Mouse (Mus musculus) limb, embryonic 11.5 days (tissue): ENCODE results near the gene Ikzf2. TPM values are rescaled to one million over a fixed set of nuclear protein-coding genes. Genes with fewer than 3 reads are reported as not detected.

Source experiments
- ATAC-seq: fragments of 200-750 bp; cut with Nextera tagmentation; 2 replicates; pipeline ENCODE4 v1.8.0; 2017; ENCODE audit warnings: low read depth; ENCODE audit not compliant: insufficient number of reproducible peaks, low FRiP score, low TSS enrichment
- DNase-seq: peaks from one replicate; pipeline ENCODE4 v3.0.0-alpha.2; 2015; ENCODE audit warnings: low spot score
- H3K27ac ChIP-seq: fragments of 300-500 bp; sonication (generic); replicated peaks from 2 replicates; pipeline ENCODE4 v1.5.1; 2014; ENCODE audit warnings: low read depth, mild to moderate bottlenecking, low read length
- H3K27me3 ChIP-seq: fragments of 300-500 bp; sonication (generic); 2 replicates; pipeline ENCODE4 v1.6.1; 2014; ENCODE audit warnings: mild to moderate bottlenecking, low read length, mixed read lengths; ENCODE audit not compliant: control insufficient read depth, insufficient read depth
- H3K36me3 ChIP-seq: fragments of 300-500 bp; sonication (generic); 2 replicates; pipeline ENCODE4 v1.6.1; 2014; ENCODE audit warnings: mild to moderate bottlenecking, low read length, moderate library complexity, mixed read lengths; ENCODE audit not compliant: control insufficient read depth, insufficient read depth
- H3K4me1 ChIP-seq: fragments of 300-500 bp; sonication (generic); 2 replicates; pipeline ENCODE4 v1.6.1; 2014; ENCODE audit warnings: low read length, mixed read lengths; ENCODE audit not compliant: control insufficient read depth, insufficient read depth
- H3K4me2 ChIP-seq: fragments of 300-500 bp; sonication (generic); 2 replicates; pipeline ENCODE4 v1.6.1; 2014; ENCODE audit warnings: low read depth, mild to moderate bottlenecking, moderate library complexity; ENCODE audit not compliant: severe bottlenecking
- H3K4me3 ChIP-seq: fragments of 300-500 bp; sonication (generic); 2 replicates; pipeline ENCODE4 v1.5.1; 2014; ENCODE audit warnings: low read depth, low read length
- H3K9ac ChIP-seq: fragments of 300-500 bp; sonication (generic); 2 replicates; pipeline ENCODE4 v1.6.1; 2014; ENCODE audit warnings: mild to moderate bottlenecking, low read length
- H3K9me3 ChIP-seq: fragments of 300-500 bp; sonication (generic); 2 replicates; pipeline ENCODE4 v1.6.1; 2016; ENCODE audit warnings: low read length; ENCODE audit not compliant: control insufficient read depth
- WGBS: fragments of 180-500 bp; shearing (Covaris S2); extraction: QIAGEN DNeasy Blood & Tissue Kit; methylation state at CpG from one replicate; pipeline ENCODE4 v1.1.7; 2014; 5-methylcytosine and 5-hydroxymethylcytosine counted together
- polyA plus RNA-seq: library from polyadenylated mRNA; unstranded; fragments of >200 nt; fragmentation: Nextera tagmentation; extraction: Ambion mirVana; gene quantifications from 2 replicates; pipeline ENCODE4 v1.2.1, GENCODE M21; 2014

Ikzf2 gene
- polyA plus RNA-seq, 1 experiment from 2014 or later, result 3.3 TPM

GRCm38 (mm10) chr1:69682261-69682660, 4.8 kb downstream of the Ikzf2 start:
- Histone ChIP-seq H3K9ac (no peak overlapping the region), H3K27ac (no peak overlapping the region), H3K36me3 (no peaks in the 10 kb centered on the region), H3K4me1 (no peaks in the 10 kb centered on the region), H3K4me3 (no peak overlapping the region), H3K27me3 (0 out of 2 replicates have a peak, but pooled peaks cover 2% of the 10 kb centered on the region), H3K4me2 (no peak overlapping the region), H3K9me3 (no peaks in the 10 kb centered on the region)
- DNase-seq (no peak), ATAC-seq (no peak)
- 56% methylated on average over 3 of the region's 3 CpGs for WGBS

- Histone ChIP-seq H3K9ac (no peak overlapping the region), H3K9me3 (no peaks in the 10 kb centered on the region), H3K4me1 (no peaks in the 10 kb centered on the region), H3K4me3 (no peak overlapping the region), H3K27me3 (0 out of 2 replicates have a peak, but pooled peaks cover 2% of the 10 kb centered on the region), H3K27ac (no peak overlapping the region), H3K4me2 (no peak overlapping the region), H3K36me3 (no peaks in the 10 kb centered on the region)
- DNase-seq (no peak), ATAC-seq (no peak)
- WGBS, result 77% methylated on average over 5 of the region's 5 CpGs
Observed at GRCm38 (mm10) chr1:69681003-69681402, 6.0 kb downstream of the Ikzf2 start.

GRCm38 (mm10) chr1:69680501-69680900, 6.5 kb downstream of the Ikzf2 start:
- ATAC-seq, result no peak
- WGBS, result 89% methylated on average over 4 of the region's 4 CpGs
- H3K4me3 ChIP-seq, result no peak overlapping the region
- H3K9ac ChIP-seq, result no peak overlapping the region
- no peaks in the 10 kb centered on the region for H3K9me3 ChIP-seq
- H3K4me1 ChIP-seq, result no peaks in the 10 kb centered on the region
- H3K27me3 ChIP-seq, result 0 out of 2 replicates have a peak, but pooled peaks cover 2% of the 10 kb centered on the region
- H3K27ac ChIP-seq, result no peak overlapping the region
- no peak overlapping the region for H3K4me2 ChIP-seq
- DNase-seq, result no peak
- no peaks in the 10 kb centered on the region for H3K36me3 ChIP-seq

GRCm38 (mm10) chr1:69669897-69670404, 17.1 kb downstream of the Ikzf2 start:
- no peaks in the 10 kb centered on the region for H3K4me1 ChIP-seq
- H3K9ac ChIP-seq, result no peak overlapping the region
- DNase-seq, result no peak
- WGBS, result 94% methylated on average over 10 of the region's 10 CpGs
- H3K4me3 ChIP-seq, result no peak overlapping the region
- H3K4me2 ChIP-seq, result no peak overlapping the region
- no peaks in the 10 kb centered on the region for H3K36me3 ChIP-seq
- no peaks in the 10 kb centered on the region for H3K27me3 ChIP-seq
- no peak for ATAC-seq
- no peak overlapping the region for H3K27ac ChIP-seq
- no peaks in the 10 kb centered on the region for H3K9me3 ChIP-seq

GRCm38 (mm10) chr1:69667456-69667855, 19.6 kb downstream of the Ikzf2 start:
- Histone ChIP-seq H3K4me1 (no peaks in the 10 kb centered on the region), H3K9ac (no peak overlapping the region), H3K9me3 (no peaks in the 10 kb centered on the region), H3K4me2 (no peak overlapping the region), H3K27ac (no peak overlapping the region), H3K36me3 (no peaks in the 10 kb centered on the region), H3K27me3 (no peaks in the 10 kb centered on the region), H3K4me3 (no peak overlapping the region)
- ATAC-seq (no peak), DNase-seq (no peak)
- 58% methylated on average over 5 of the region's 5 CpGs for WGBS

GRCm38 (mm10) chr1:69659779-69660178, 27.3 kb downstream of the Ikzf2 start:
- Histone ChIP-seq H3K4me3 (no peak overlapping the region), H3K27me3 (no peaks in the 10 kb centered on the region), H3K36me3 (no peaks in the 10 kb centered on the region), H3K27ac (no peak overlapping the region), H3K4me1 (no peaks in the 10 kb centered on the region), H3K4me2 (no peak overlapping the region), H3K9me3 (no peaks in the 10 kb centered on the region), H3K9ac (no peak overlapping the region)
- no peak for DNase-seq
- 66% methylated on average over 2 of the region's 2 CpGs for WGBS
- ATAC-seq, result no peak

GRCm38 (mm10) chr1:69658051-69658450, 29.0 kb downstream of the Ikzf2 start:
- DNase-seq (no peak), ATAC-seq (no peak)
- Histone ChIP-seq H3K27ac (no peak overlapping the region), H3K4me1 (no peaks in the 10 kb centered on the region), H3K4me2 (no peak overlapping the region), H3K9me3 (no peaks in the 10 kb centered on the region), H3K27me3 (no peaks in the 10 kb centered on the region), H3K4me3 (no peak overlapping the region), H3K9ac (no peak overlapping the region), H3K36me3 (no peaks in the 10 kb centered on the region)
- 38% methylated on average over 6 of the region's 6 CpGs for WGBS

- Histone ChIP-seq H3K9me3 (no peaks in the 10 kb centered on the region), H3K36me3 (no peaks in the 10 kb centered on the region), H3K4me2 (no peak overlapping the region), H3K27ac (no peak overlapping the region), H3K9ac (no peak overlapping the region), H3K27me3 (no peaks in the 10 kb centered on the region), H3K4me3 (no peak overlapping the region), H3K4me1 (no peaks in the 10 kb centered on the region)
- DNase-seq (no peak), ATAC-seq (no peak)
- WGBS, result 70% methylated on average over 3 of the region's 3 CpGs
Observed at GRCm38 (mm10) chr1:69657455-69657854, 29.6 kb downstream of the Ikzf2 start.

GRCm38 (mm10) chr1:69656929-69657328, 30.1 kb downstream of the Ikzf2 start:
- WGBS, result 38% methylated on average over 16 of the region's 16 CpGs
- no peak for ATAC-seq
- Histone ChIP-seq H3K9ac (no peak overlapping the region), H3K4me2 (no peak overlapping the region), H3K9me3 (no peaks in the 10 kb centered on the region), H3K4me1 (no peaks in the 10 kb centered on the region), H3K36me3 (no peaks in the 10 kb centered on the region), H3K27ac (no peak overlapping the region), H3K4me3 (no peak overlapping the region), H3K27me3 (no peaks in the 10 kb centered on the region)
- peak; percentile 23 for DNase-seq
